Mouse (Mus musculus) monocyte, adult 5-6 weeks (primary cell): Measurements from ENCODE around the gene Slc13a4. TPM values are rescaled to one million over a fixed set of nuclear protein-coding genes. Genes with fewer than 3 reads are reported as not detected.

Experiments
- ATAC-seq: fragments of 153-309, 156-312 bp; replicated peaks from 2 replicates; pipeline ENCODE4 v1.8.0; 2017; ENCODE audit warnings: mild to moderate bottlenecking; ENCODE audit not compliant: low TSS enrichment, insufficient number of reproducible peaks, severe bottlenecking, poor library complexity, low FRiP score
- total RNA-seq: library from RNA; stranded (forward); fragments of 200-1000, 200-491, 200-594 nt; gene quantifications from 3 replicates; pipeline ENCODE4 v1.2.3, GENCODE M21; 2017

Slc13a4 gene
- total RNA-seq, 1 experiment from 2014 or later = not detected

- ATAC-seq = no peak
Observed at GRCm38 (mm10) chr6:35309406-35309805, 1.5 kb upstream of the Slc13a4 start.

- ATAC-seq = no peak
Observed at GRCm38 (mm10) chr6:35307136-35307535, 795 bp downstream of the Slc13a4 start.

GRCm38 (mm10) chr6:35303355-35303900 is 4.5 kb downstream of the Slc13a4 start:
- no peak for ATAC-seq

- ATAC-seq = no peak
Observed at GRCm38 (mm10) chr6:35302581-35302980, 5.3 kb downstream of the Slc13a4 start.

- no peak for ATAC-seq
Observed at GRCm38 (mm10) chr6:35298323-35298722, 9.6 kb downstream of the Slc13a4 start.

- ATAC-seq = no peak
Observed at GRCm38 (mm10) chr6:35297516-35298227, 10.3 kb downstream of the Slc13a4 start.

GRCm38 (mm10) chr6:35297001-35297400 is 10.9 kb downstream of the Slc13a4 start:
- ATAC-seq = no peak

- ATAC-seq = no peak
Observed at GRCm38 (mm10) chr6:35294964-35295363, 13.0 kb downstream of the Slc13a4 start.

- ATAC-seq = no peak
Observed at GRCm38 (mm10) chr6:35289676-35290075, 18.3 kb downstream of the Slc13a4 start.

GRCm38 (mm10) chr6:35288920-35289319 is 19.0 kb downstream of the Slc13a4 start:
- no peak for ATAC-seq

- no peak for ATAC-seq
Observed at GRCm38 (mm10) chr6:35288114-35288761, 19.7 kb downstream of the Slc13a4 start.

GRCm38 (mm10) chr6:35279306-35279705 is 28.6 kb downstream of the Slc13a4 start:
- no peak for ATAC-seq

GRCm38 (mm10) chr6:35277903-35278587 is 29.9 kb downstream of the Slc13a4 start:
- no peak for ATAC-seq

GRCm38 (mm10) chr6:35273391-35274082 is 34.4 kb downstream of the Slc13a4 start:
- no peak for ATAC-seq

GRCm38 (mm10) chr6:35271868-35272765 is 35.8 kb downstream of the Slc13a4 start:
- no peak for ATAC-seq

- no peak for ATAC-seq
Observed at GRCm38 (mm10) chr6:35271094-35271855, 36.7 kb downstream of the Slc13a4 start.

- no peak for ATAC-seq
Observed at GRCm38 (mm10) chr6:35269643-35270042, 38.3 kb downstream of the Slc13a4 start.
